Mouse (Mus musculus) liver, adult 2 months (tissue): ENCODE measurements around the gene Dgkz. TPM values are rescaled to one million over a fixed set of nuclear protein-coding genes. Genes with fewer than 3 reads are reported as not detected.

Experiments
- DNase-seq: peaks from one replicate; pipeline ENCODE4 v3.0.0-alpha.2; 2011; ENCODE audit warnings: low read depth, low spot score; ENCODE audit errors: extremely low read depth
- H3K27ac ChIP-seq: fragments of 200-500 bp; replicated peaks from 2 replicates; pipeline ENCODE4 v1.5.1; 2012; ENCODE audit warnings: low read depth, mild to moderate bottlenecking, control low read depth, inconsistent platforms, low read length; ENCODE audit not compliant: insufficient read depth
- H3K27me3 ChIP-seq: fragments of 200-500 bp; 2 replicates; pipeline ENCODE4 v1.6.1; 2012; ENCODE audit warnings: mild to moderate bottlenecking, moderate library complexity, low read length, inconsistent platforms; ENCODE audit not compliant: control insufficient read depth, insufficient read depth
- H3K36me3 ChIP-seq: fragments of 200-500 bp; 2 replicates; pipeline ENCODE4 v1.6.1; 2012; ENCODE audit warnings: low read length, inconsistent platforms; ENCODE audit not compliant: control insufficient read depth, insufficient read depth
- H3K4me1 ChIP-seq: fragments of 200-500 bp; 2 replicates; pipeline ENCODE4 v1.6.1; 2011; ENCODE audit warnings: low read length; ENCODE audit not compliant: control insufficient read depth, insufficient read depth
- H3K4me3 ChIP-seq: fragments of 200-500 bp; 2 replicates; pipeline ENCODE4 v1.5.1; 2011; ENCODE audit warnings: low read depth, mild to moderate bottlenecking, control low read depth, low read length, moderate library complexity; ENCODE audit not compliant: insufficient read depth
- H3K79me2 ChIP-seq: fragments of 200-500 bp; 2 replicates; pipeline ENCODE4 v1.6.1; 2012; ENCODE audit warnings: inconsistent platforms, mild to moderate bottlenecking, low read length, moderate library complexity; ENCODE audit not compliant: control insufficient read depth, insufficient read depth
- H3K9ac ChIP-seq: fragments of 200-500 bp; 2 replicates; pipeline ENCODE4 v1.6.1; 2012; ENCODE audit warnings: low read depth, mild to moderate bottlenecking, control low read depth, inconsistent platforms, low read length
- CTCF ChIP-seq: fragments of 200-500 bp; IDR thresholded peaks from 2 replicates; pipeline ENCODE4 v1.5.1; 2011; ENCODE audit warnings: low read depth, low read length, control low read depth
- POLR2A ChIP-seq: fragments of 200-500 bp; IDR thresholded peaks from 2 replicates; pipeline ENCODE4 v1.6.1; 2011; ENCODE audit warnings: low read length, control low read depth; ENCODE audit not compliant: insufficient read depth; ENCODE audit errors: extremely low read depth
- WGBS: fragments of 180-500 bp; shearing (Covaris S2); methylation state at CpG from one replicate; pipeline ENCODE4 v1.1.7; 2018; 5-methylcytosine and 5-hydroxymethylcytosine counted together
- polyA plus RNA-seq: library from polyadenylated mRNA; depleted of rRNA; stranded (reverse); fragments of >200 nt; gene quantifications from 2 replicates; pipeline ENCODE4 v1.2.3, GENCODE M21; 2012
- total RNA-seq: library from RNA; depleted of rRNA; stranded (reverse); fragments of >200 nt; gene quantifications from 2 replicates; pipeline ENCODE4 v1.2.3, GENCODE M21; 2014

Dgkz gene
- total and polyA plus RNA-seq, 2 experiments: 13.2 to 59.5 TPM

- DNase-seq: peak; percentile 39
- Histone ChIP-seq H3K4me3 (peak overlapping the region; percentile 39; the same call in 1 of the 2 replicates), H3K36me3 (no peaks in the 10 kb centered on the region; the same call in 1 of the 2 replicates), H3K27me3 (peaks cover 21% of the 10 kb centered on the region), H3K79me2 (no peaks in the 10 kb centered on the region), H3K27ac (no peak overlapping the region), H3K9ac (no peak overlapping the region), H3K4me1 (peaks cover 5% of the 10 kb centered on the region)
- TF ChIP-seq POLR2A: no peak
- no peak for TF ChIP-seq CTCF
- WGBS: 6% methylated on average over 31 of the region's 31 CpGs
Measured at GRCm38 (mm10) chr2:91921181-91921789, 54.4 kb downstream of the Dgkz start.

DNA sequence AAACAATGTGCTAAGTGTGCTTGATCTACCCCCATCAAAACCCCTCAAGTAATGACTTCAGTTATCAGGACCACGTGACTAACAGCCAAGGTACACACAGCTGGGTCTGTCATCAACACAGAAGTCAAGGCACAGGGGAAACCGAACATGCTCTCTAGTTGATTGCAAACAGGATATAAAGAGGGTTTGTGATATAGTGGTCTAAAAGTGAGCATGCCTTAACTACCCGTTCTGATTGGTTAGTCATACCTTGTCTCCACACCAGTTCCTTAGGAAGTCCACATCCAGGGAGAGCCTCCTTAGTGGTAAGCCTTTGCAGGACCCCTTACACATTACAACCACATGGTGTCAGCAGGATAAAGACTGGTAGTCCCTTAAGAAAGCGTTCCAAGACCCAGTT lies 55.5 kb downstream of the Dgkz start:
- no peaks in the 10 kb centered on the region for H3K79me2 ChIP-seq
- H3K4me3 ChIP-seq: no peak overlapping the region
- H3K36me3 ChIP-seq: peaks cover 2% of the 10 kb centered on the region; the same call in 1 of the 2 replicates
- H3K9ac ChIP-seq: no peak overlapping the region
- no peak for TF ChIP-seq CTCF
- TF ChIP-seq POLR2A: no peak
- H3K27me3 ChIP-seq: peaks cover 21% of the 10 kb centered on the region
- WGBS: 66% methylated on average over 4 of the region's 4 CpGs
- no peak for DNase-seq
- peaks cover 5% of the 10 kb centered on the region for H3K4me1 ChIP-seq
- H3K27ac ChIP-seq: no peak overlapping the region

GRCm38 (mm10) chr2:91917096-91917495 lies 58.6 kb downstream of the Dgkz start:
- no peaks in the 10 kb centered on the region for H3K79me2 ChIP-seq
- H3K4me1 ChIP-seq: no peaks in the 10 kb centered on the region
- peaks cover 4% of the 10 kb centered on the region for H3K27me3 ChIP-seq
- H3K9ac ChIP-seq: no peak overlapping the region
- WGBS: 92% methylated on average over 7 of the region's 7 CpGs
- peaks cover 24% of the 10 kb centered on the region for H3K36me3 ChIP-seq
- H3K4me3 ChIP-seq: no peak overlapping the region
- no peak for TF ChIP-seq CTCF
- no peak for TF ChIP-seq POLR2A
- no peak overlapping the region for H3K27ac ChIP-seq
- no peak for DNase-seq

DNA sequence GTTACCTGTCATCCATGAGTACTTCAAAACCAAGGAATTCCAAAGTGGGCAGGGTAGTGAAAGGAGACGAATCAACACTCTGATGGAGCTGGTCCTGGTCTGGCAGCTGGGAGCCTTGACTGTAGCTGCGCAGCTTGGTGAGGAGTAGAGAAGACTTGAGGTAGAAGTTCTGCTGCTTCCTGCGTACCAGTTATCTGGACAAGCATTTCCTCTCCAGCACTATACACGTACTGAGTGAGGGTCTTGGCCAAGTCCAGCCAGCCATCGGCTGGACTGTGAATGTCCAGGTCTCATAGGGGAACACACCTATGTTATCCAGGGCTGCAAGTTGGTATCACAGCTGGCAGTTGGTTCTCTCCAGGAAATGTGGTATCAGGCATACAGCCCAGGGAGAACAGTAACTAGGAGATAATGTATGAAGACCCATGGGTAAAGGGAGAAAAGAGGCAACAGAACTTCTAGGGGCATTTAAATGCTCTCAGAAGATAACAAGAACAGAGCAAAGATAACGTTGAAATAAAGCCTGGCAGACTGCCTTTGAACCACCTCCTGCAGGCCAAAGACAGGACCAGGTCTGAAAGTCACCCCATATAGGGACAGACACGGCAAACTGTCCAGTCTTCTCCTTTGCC lies 59.2 kb downstream of the Dgkz start:
- Histone ChIP-seq H3K27me3 (no peaks in the 10 kb centered on the region), H3K4me1 (no peaks in the 10 kb centered on the region), H3K79me2 (no peaks in the 10 kb centered on the region), H3K36me3 (peaks cover 30% of the 10 kb centered on the region), H3K27ac (no peak overlapping the region), H3K9ac (no peak overlapping the region), H3K4me3 (no peak overlapping the region)
- no peak for TF ChIP-seq POLR2A
- TF ChIP-seq CTCF: no peak
- WGBS: 87% methylated on average over 7 of the region's 7 CpGs
- DNase-seq: no peak

GRCm38 (mm10) chr2:91913328-91914110 lies 62.1 kb downstream of the Dgkz start:
- 84% methylated on average over 7 of the region's 7 CpGs for WGBS
- no peak for DNase-seq
- H3K27me3 ChIP-seq: no peaks in the 10 kb centered on the region
- no peaks in the 10 kb centered on the region for H3K79me2 ChIP-seq
- H3K4me1 ChIP-seq: no peaks in the 10 kb centered on the region
- H3K27ac ChIP-seq: no peak overlapping the region
- no peak for TF ChIP-seq POLR2A
- TF ChIP-seq CTCF: no peak
- H3K9ac ChIP-seq: no peak overlapping the region
- H3K4me3 ChIP-seq: no peak overlapping the region
- H3K36me3 ChIP-seq: peaks cover 53% of the 10 kb centered on the region
